Mouse (Mus musculus) bone marrow, adult 2 months (tissue): ENCODE measurements around the gene Gm26566. TPM values are rescaled to one million over a fixed set of nuclear protein-coding genes. Genes with fewer than 3 reads are reported as not detected.

Experiments
- H3K27ac ChIP-seq: fragments of 200-500 bp; 2 replicates; pipeline ENCODE4 v1.5.1; 2012; ENCODE audit warnings: low read depth, mild to moderate bottlenecking, control low read depth, inconsistent platforms, low read length; ENCODE audit not compliant: control insufficient read depth, poor library complexity, insufficient read depth
- H3K4me1 ChIP-seq: fragments of 200-500 bp; 2 replicates; pipeline ENCODE4 v1.6.1; 2011; ENCODE audit warnings: low read length; ENCODE audit not compliant: control insufficient read depth, insufficient read depth
- H3K4me3 ChIP-seq: fragments of 200-500 bp; replicated peaks from 2 replicates; pipeline ENCODE3; 2011; ENCODE audit warnings: mild to moderate bottlenecking, low read depth, low read length, control low read depth; ENCODE audit not compliant: control insufficient read depth
- CTCF ChIP-seq: fragments of 200-500 bp; IDR thresholded peaks from 2 replicates; pipeline ENCODE4 v1.5.1; 2011; ENCODE audit warnings: low read length, control low read depth; ENCODE audit not compliant: control insufficient read depth, insufficient read depth
- POLR2A ChIP-seq: fragments of 200-500 bp; IDR thresholded peaks from 2 replicates; pipeline ENCODE4 v1.6.1; 2011; ENCODE audit warnings: low read depth, mild to moderate bottlenecking, control low read depth, low read length, borderline replicate concordance; ENCODE audit not compliant: control insufficient read depth
- WGBS: fragments of 180-500 bp; shearing (Covaris S2); methylation state at CpG from one replicate; pipeline ENCODE4 v1.1.7; 2018; 5-methylcytosine and 5-hydroxymethylcytosine counted together
- polyA plus RNA-seq: library from polyadenylated mRNA; stranded (reverse); fragments of >200 nt; gene quantifications from 2 replicates; pipeline ENCODE4 v1.2.4, GENCODE M21; 2011; ENCODE audit warnings: low replicate concordance; ENCODE audit not compliant: missing spikeins, insufficient read depth, insufficient read length

Gm26566 gene
- polyA plus RNA-seq, 1 experiment = not detected

DNA sequence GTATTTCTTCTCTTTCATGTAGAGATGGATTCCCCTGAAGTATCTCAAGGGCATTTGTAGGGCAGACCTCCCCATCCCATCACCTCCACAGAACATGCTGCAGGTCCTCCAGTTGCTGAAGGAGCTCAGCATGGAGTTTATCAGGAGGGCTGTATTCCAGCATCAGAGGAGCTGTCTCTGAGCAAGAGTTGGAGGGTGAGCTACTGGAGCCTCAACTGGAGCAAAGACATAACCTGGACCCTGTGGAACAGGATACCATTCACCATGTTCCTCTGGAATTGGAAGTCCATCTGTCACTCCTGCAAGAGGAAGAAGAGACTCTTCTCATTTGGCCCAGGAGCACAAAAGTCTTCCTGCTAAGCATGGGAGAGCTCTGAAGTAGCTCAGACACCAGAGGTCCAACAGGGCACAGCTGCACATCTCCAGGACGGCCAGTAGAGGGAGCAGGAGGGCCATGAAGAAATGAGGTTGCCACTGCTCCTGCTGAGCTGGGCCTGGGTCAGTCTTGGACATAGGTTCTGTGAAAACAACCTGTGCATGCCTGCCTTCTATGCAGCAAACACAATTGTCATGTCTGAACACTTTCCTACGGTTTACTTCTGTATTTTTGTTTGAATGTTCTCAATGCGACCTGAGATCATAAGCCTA lies 25.2 kb upstream of the Gm26566 start:
- Histone ChIP-seq H3K4me1 (peaks cover 1% of the 10 kb centered on the region; the same call in 1 of the 2 replicates), H3K27ac (no peak overlapping the region), H3K4me3 (no peak overlapping the region)
- 26% methylated on average over 3 of the region's 3 CpGs for WGBS
- TF ChIP-seq POLR2A = no peak
- TF ChIP-seq CTCF = peak; percentile 99

DNA sequence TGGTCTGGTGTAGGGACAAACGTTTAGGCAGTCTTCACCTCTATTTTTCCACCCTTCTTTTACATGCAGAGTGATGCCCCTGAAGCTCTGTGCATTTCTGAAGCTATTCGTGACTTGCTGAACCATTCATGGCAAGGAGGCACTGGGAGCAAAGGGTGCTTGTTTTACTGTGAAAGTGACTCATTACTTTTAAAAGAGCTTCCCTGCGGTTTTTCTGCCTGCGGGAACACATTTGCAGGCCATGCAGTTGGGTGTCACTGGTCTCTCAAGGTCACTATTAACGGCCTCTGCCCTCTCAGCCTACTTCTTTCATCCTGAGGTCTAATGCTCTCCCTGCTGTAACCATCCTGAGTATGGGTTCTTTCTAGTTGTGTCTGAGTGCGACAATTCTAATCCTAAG lies 24.5 kb upstream of the Gm26566 start:
- WGBS = 57% methylated on average over 6 of the region's 6 CpGs
- Histone ChIP-seq H3K4me1 (peaks cover 1% of the 10 kb centered on the region; the same call in 1 of the 2 replicates), H3K4me3 (no peak overlapping the region), H3K27ac (no peak overlapping the region)
- TF ChIP-seq CTCF = no peak
- no peak for TF ChIP-seq POLR2A

DNA sequence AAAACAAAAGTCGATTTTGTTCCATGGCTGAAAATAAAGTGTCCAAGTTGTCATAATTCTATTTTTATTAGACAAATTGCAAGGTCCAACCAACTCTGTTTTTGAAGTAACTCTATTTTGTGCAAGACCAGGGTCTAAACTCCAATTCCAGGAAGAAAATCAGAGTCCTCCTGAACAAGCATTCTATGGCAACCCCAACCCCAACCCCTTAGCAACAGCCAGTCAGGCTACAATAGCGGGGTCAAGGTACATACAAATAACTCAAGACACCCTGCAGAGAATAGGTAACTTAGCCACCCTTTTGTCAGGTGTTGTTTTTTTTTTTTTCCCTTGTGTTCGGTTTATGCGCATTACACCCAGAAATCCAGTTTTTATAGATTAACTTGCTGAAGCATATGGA lies 23.9 kb upstream of the Gm26566 start:
- Histone ChIP-seq H3K27ac (no peak overlapping the region), H3K4me3 (no peak overlapping the region), H3K4me1 (peaks cover 1% of the 10 kb centered on the region; the same call in 1 of the 2 replicates)
- WGBS = 61% methylated on average over 4 of the region's 4 CpGs
- TF ChIP-seq POLR2A (no peak), CTCF (no peak)

DNA sequence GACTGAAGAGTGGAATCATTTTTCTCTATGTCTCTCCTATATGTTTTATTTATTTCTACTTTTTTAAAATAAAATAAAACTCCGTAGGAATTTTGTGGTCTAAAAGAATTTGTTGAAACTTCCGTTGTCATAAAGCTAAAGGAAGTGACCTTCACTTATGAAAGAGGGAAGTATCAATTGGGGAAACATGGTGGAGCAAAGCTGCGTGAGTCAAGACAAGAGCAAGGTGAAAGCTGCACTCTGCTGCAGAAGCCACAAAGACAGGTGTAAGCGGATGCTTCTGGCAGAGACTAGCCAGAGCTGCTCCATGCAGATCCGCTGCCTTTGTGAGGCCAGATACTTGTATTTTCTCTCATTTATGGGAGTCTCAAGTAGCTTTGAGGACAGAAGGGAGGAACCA lies 22.8 kb upstream of the Gm26566 start:
- 11% methylated on average over 5 of the region's 5 CpGs for WGBS
- TF ChIP-seq CTCF (no peak), POLR2A (no peak)
- peak overlapping the region; percentile 67; the same call in 1 of the 2 replicates for H3K27ac ChIP-seq
- no peak overlapping the region for H3K4me3 ChIP-seq
- H3K4me1 ChIP-seq = peaks cover 1% of the 10 kb centered on the region; the same call in 1 of the 2 replicates

DNA sequence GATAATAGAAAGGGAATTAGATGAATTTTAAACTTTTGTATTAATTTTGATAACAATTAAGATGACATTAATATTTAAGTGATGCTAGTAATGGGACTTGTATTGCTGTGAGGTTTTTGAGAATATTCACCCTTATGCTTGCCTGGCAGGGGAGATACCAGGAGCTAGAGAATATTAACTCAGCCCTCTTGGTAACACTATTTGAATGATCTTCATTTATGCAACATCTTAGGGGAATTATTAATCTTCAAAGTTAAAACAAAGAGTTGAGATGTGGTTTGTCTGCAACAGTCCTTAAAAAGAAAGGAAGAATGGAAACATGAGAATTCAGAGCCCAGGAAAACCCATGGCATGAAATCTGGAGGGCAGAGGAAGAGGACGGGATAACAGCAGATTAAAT lies 22.3 kb upstream of the Gm26566 start:
- H3K4me1 ChIP-seq = peaks cover 1% of the 10 kb centered on the region; the same call in 1 of the 2 replicates
- WGBS = 80% methylated on average over 1 of the region's 1 CpGs
- H3K4me3 ChIP-seq = no peak overlapping the region
- TF ChIP-seq CTCF = no peak
- TF ChIP-seq POLR2A = no peak
- no peak overlapping the region for H3K27ac ChIP-seq

DNA sequence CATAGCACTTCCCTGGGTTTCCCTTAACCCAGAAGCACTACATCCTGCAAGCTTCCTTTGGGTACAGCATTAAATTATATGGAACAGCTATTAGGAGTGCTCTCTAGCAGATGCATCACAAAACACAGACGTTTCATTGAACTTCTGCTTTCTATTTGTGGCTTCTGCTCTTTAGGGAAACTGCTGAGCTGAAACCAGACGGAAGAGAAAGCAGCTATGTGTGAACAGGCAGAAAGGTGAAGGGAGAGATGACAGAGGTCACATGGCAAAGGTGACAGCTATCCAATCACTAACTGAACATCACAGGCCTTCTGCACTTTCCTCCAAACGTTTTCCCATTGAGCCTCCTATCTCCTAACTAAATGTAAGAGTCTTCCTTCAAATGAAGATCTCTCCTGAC lies 15.7 kb upstream of the Gm26566 start:
- peaks cover 1% of the 10 kb centered on the region; the same call in 1 of the 2 replicates for H3K4me1 ChIP-seq
- no peak for TF ChIP-seq CTCF
- no peak for TF ChIP-seq POLR2A
- no peak overlapping the region for H3K27ac ChIP-seq
- WGBS = 1% methylated on average over 3 of the region's 3 CpGs
- no peak overlapping the region for H3K4me3 ChIP-seq

DNA sequence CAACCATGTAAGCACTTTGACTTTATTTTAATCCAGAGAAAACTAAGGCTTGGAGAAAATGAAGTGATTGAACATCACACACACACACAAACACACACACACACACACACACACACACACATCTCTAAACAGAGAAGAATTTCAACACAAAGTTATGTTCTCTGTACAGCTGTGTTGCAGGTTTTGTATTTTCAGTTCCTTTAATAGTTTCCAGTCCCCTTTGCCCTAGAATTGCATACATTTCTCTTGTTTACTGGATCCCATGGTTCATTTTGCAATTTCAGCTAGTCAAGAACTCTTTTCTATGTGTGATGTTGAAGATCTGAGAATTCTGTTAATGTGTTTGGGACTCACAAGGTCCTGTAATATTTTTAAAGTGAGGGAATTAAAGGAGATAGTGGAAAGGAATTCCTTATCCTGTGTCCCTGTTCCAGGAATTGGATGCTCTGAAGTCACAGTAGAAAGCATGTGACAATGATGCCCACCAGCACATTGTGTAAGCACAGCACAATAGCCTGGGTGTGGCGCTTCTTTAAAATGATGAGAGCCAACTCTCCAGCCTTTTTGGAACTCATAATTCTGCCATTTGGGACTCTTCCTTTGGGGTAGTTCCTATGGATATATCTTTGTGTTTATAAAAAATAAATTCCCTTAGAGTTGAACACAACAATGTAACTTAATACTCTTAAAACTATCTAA lies 14.3 kb upstream of the Gm26566 start:
- Histone ChIP-seq H3K4me1 (peaks cover 1% of the 10 kb centered on the region; the same call in 1 of the 2 replicates), H3K4me3 (no peak overlapping the region), H3K27ac (no peak overlapping the region)
- no peak for TF ChIP-seq POLR2A
- TF ChIP-seq CTCF = no peak
- WGBS = 77% methylated on average over 1 of the region's 1 CpGs

DNA sequence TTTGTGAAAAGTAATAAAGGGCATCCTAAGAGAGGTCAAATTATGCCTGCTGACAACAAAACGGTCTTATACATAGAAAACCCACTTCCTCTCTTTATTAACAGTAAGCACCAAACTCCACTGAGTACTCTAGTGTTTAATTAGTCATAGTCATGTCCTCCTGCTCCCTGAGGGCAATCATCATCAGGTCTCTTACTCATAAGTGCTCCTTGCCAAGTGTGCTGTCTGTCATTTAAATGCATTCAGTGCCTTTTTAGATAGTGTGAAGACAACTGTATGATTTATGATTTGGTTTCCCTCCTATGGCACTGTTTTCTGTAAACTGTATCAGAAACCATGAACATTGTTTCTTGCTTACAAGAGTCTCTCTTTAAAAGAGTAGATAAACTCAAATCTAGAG lies 7.3 kb upstream of the Gm26566 start:
- 14% methylated on average over 1 of the region's 1 CpGs for whole genome bisulfite sequencing
- TF ChIP-seq CTCF = no peak
- no peak overlapping the region for H3K4me3 ChIP-seq
- H3K27ac ChIP-seq = no peak overlapping the region
- no peaks in the 10 kb centered on the region; the same call in 1 of the 2 replicates for H3K4me1 ChIP-seq

DNA sequence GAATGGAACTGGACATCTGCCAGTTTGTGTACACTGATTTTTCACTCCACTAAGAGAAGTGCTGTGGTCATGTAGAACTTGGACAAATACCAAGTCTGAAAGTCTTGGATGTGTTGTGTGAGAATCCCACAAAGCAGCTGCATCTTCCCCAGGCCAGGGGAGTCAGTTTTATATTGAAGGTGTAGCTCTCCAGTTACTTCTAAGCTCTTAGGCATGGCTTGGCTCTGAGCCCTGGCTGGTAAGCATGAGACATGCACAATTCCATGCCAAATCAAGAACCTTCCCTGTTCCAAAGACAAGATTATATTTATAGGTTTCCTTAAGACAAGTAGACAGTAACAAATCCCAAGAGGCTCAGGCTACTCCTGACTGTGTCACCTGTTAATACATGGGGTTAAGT lies 6.5 kb upstream of the Gm26566 start:
- H3K27ac ChIP-seq = no peak overlapping the region
- H3K4me3 ChIP-seq = no peak overlapping the region
- no peak for TF ChIP-seq POLR2A
- no peak for TF ChIP-seq CTCF
- no peaks in the 10 kb centered on the region; the same call in 1 of the 2 replicates for H3K4me1 ChIP-seq
